In genomic region chr3:16024988-16025387, GRCm38 (mm10) we compare ENCODE assay signal across 9 mouse cellular contexts. TPM values are rescaled to one million over a fixed set of nuclear protein-coding genes. Genes with fewer than 3 reads are reported as not detected.
DNase-seq lines count a peak whose midpoint lies in the region; ATAC-seq and TF ChIP-seq lines count a peak whose summit lies in the region.
"Not testable (repeated sequence)": the region's sequence is repeated elsewhere in the genome, so short reads cannot be mapped to it uniquely, and the experiment has no call there.
"Had no signal": no experiment of that assay in that cellular context is flagged by ENCODE, and none has a peak within 500 bp of the region (broad histone marks: within the 10 kb centered on the region; RNA-seq: fewer than 3 reads in every experiment).

No protein-coding gene starts in this region.

- WGBS in forebrain, embryonic 13.5 days: 4% methylated on average over 6 of the region's 6 CpGs
- 1% methylated on average over 4 of the region's 6 CpGs for WGBS in heart, postnatal 0 days
- 4% methylated on average over 4 of the region's 6 CpGs for WGBS in midbrain, embryonic 11.5 days

- H3K4me2 ChIP-seq in forebrain, embryonic 13.5 days: peak overlapping the region; percentile 24; the same call in 1 of the 2 replicates
- H3K4me2 ChIP-seq in heart, postnatal 0 days (ENCODE audit: low read depth, low read length); midbrain, embryonic 11.5 days: not testable (repeated sequence)

- not testable (repeated sequence) for H3K27me3 ChIP-seq in forebrain, embryonic 13.5 days; heart, postnatal 0 days (ENCODE audit: control insufficient read depth, insufficient read depth, low read length); midbrain, embryonic 11.5 days (ENCODE audit: control insufficient read depth, insufficient read depth, low read length)

- not testable (repeated sequence) for H3K4me3 ChIP-seq in forebrain, embryonic 13.5 days; heart, postnatal 0 days (ENCODE audit: low read depth, low read length); midbrain, embryonic 11.5 days (ENCODE audit: low read depth, low read length)

- DNase-seq in adrenal gland, postnatal 25 days: peak; percentile 12
- not testable (repeated sequence) for DNase-seq in heart, postnatal 0 days (ENCODE audit: low spot score)
- DNase-seq in kidney, adult 9 months: peak; percentile 85
- peak; percentile 8 to 29 for DNase-seq in left cerebral cortex, adult 8-10 months (ENCODE audit: low spot score in 2 of 2)
- peak; percentile 88 for DNase-seq in midbrain, embryonic 11.5 days (ENCODE audit: low spot score, missing footprints)
- DNase-seq in right cerebral cortex, postnatal 25 days: peak; percentile 15

- TF ChIP-seq CTCF in heart, postnatal 0 days (IDR thresholded peaks at IDR 0.05; ENCODE audit: low read depth): peak; percentile 38

- H3K9me3 ChIP-seq in forebrain, embryonic 13.5 days (replicated peaks); heart, postnatal 0 days (replicated peaks; ENCODE audit: control insufficient read depth, low read length); midbrain, embryonic 11.5 days (ENCODE audit: control insufficient read depth, low read length): not testable (repeated sequence)

- not testable (repeated sequence) for H3K27ac ChIP-seq in forebrain, embryonic 13.5 days; heart, postnatal 0 days (ENCODE audit: low read depth); midbrain, embryonic 11.5 days (ENCODE audit: low read depth, low read length)

- peak; percentile 78 for ATAC-seq in forebrain, embryonic 13.5 days
- not testable (repeated sequence) for ATAC-seq in heart, postnatal 0 days (ENCODE audit: insufficient read depth, low read depth)
- ATAC-seq in midbrain, embryonic 11.5 days (ENCODE audit: low FRiP score): peak; percentile 82

- TF ChIP-seq EP300 in heart, postnatal 0 days (IDR thresholded peaks at IDR 0.05; ENCODE audit: low read depth): not testable (repeated sequence)

- not testable (repeated sequence) for H3K36me3 ChIP-seq in forebrain, embryonic 13.5 days (ENCODE audit: poor library complexity, severe bottlenecking); heart, postnatal 0 days (replicated peaks; ENCODE audit: control insufficient read depth, insufficient read depth, low read length); midbrain, embryonic 11.5 days (ENCODE audit: control insufficient read depth, insufficient read depth, low read length)

- H3K9ac ChIP-seq in forebrain, embryonic 13.5 days; heart, postnatal 0 days (replicated peaks; ENCODE audit: low read depth, low read length); midbrain, embryonic 11.5 days (ENCODE audit: low read length): not testable (repeated sequence)

- not testable (repeated sequence) for H3K4me1 ChIP-seq in forebrain, embryonic 13.5 days; heart, postnatal 0 days (ENCODE audit: control insufficient read depth, insufficient read depth); midbrain, embryonic 11.5 days (ENCODE audit: control insufficient read depth, insufficient read depth, low read length)

RNA-seq across cellular contexts. Expression of gene Gm5150, which starts 18.8 kb away (rescaled TPM):
- total RNA-seq in adrenal gland, postnatal 25 days (2021): 0.61 TPM in 1 of 2 replicates, not detected in the other
- not detected in 2 replicates for polyA plus RNA-seq in forebrain, embryonic 13.5 days (2015; fragmentation: Nextera tagmentation; extraction: Ambion mirVana)
- total RNA-seq in heart, postnatal 0 days (2014; rRNA removed; ENCODE audit: low replicate concordance): not detected in 2 replicates
- 0.12 TPM in 1 of 2 replicates, not detected in the other for polyA plus RNA-seq in heart, postnatal 0 days (2015; fragmentation: Nextera tagmentation; extraction: Ambion mirVana)
- not detected for total RNA-seq in left cerebral cortex, adult 8-10 months (2022)
- polyA plus RNA-seq in midbrain, embryonic 11.5 days (2014; fragmentation: Nextera tagmentation; extraction: Ambion mirVana): not detected in 2 replicates
- polyA plus RNA-seq: erythroblast, embryonic 14.5 days; limb, embryonic 10.5 days had no signal
